Mouse (Mus musculus) small intestine, adult 2 months (tissue): ENCODE results near the gene Ankmy2. TPM values are rescaled to one million over a fixed set of nuclear protein-coding genes. Genes with fewer than 3 reads are reported as not detected.

Source experiments
- H3K27ac ChIP-seq: fragments of 200-500 bp; 2 replicates; pipeline ENCODE4 v1.5.1; 2012; ENCODE audit warnings: low read depth, low read length, control low read depth, inconsistent platforms; ENCODE audit not compliant: insufficient read depth
- H3K27me3 ChIP-seq: fragments of 200-500 bp; 2 replicates; pipeline ENCODE4 v1.6.1; 2012; ENCODE audit warnings: mild to moderate bottlenecking, moderate library complexity, low read length, inconsistent platforms; ENCODE audit not compliant: control insufficient read depth, insufficient read depth
- H3K36me3 ChIP-seq: fragments of 200-500 bp; 2 replicates; pipeline ENCODE4 v1.6.1; 2012; ENCODE audit warnings: mild to moderate bottlenecking, low read length, control low read depth, inconsistent platforms; ENCODE audit not compliant: control insufficient read depth, insufficient read depth
- H3K4me1 ChIP-seq: fragments of 200-500 bp; 2 replicates; pipeline ENCODE4 v1.6.1; 2012; ENCODE audit warnings: low read length, inconsistent platforms, mixed read lengths; ENCODE audit not compliant: control insufficient read depth, insufficient read depth, insufficient read length
- H3K4me3 ChIP-seq: fragments of 200-500 bp; 2 replicates; pipeline ENCODE4 v1.5.1; 2012; ENCODE audit warnings: low read depth, mild to moderate bottlenecking, control low read depth, inconsistent platforms, low read length, moderate library complexity
- CTCF ChIP-seq: fragments of 200-500 bp; IDR thresholded peaks from 2 replicates; pipeline ENCODE4 v1.5.1; 2012; ENCODE audit warnings: low read depth, mild to moderate bottlenecking, control low read depth, inconsistent platforms, low read length, moderate library complexity, mixed read lengths; ENCODE audit not compliant: insufficient replicate concordance, insufficient read length; ENCODE audit errors: extremely low read depth
- POLR2A ChIP-seq: fragments of 200-500 bp; IDR thresholded peaks from 2 replicates; pipeline ENCODE4 v1.6.1; 2012; ENCODE audit warnings: low read depth, mild to moderate bottlenecking, control low read depth, inconsistent platforms, low read length, moderate library complexity
- WGBS: fragments of 180-500 bp; shearing (Covaris S2); methylation state at CpG from one replicate; pipeline ENCODE4 v1.1.7; 2018; 5-methylcytosine and 5-hydroxymethylcytosine counted together
- polyA plus RNA-seq: library from polyadenylated mRNA; depleted of rRNA; stranded (reverse); fragments of >200 nt; gene quantifications from 2 replicates; pipeline ENCODE4 v1.2.3, GENCODE M21; 2012

Gene Ankmy2
- polyA plus RNA-seq, 1 experiment, result 5.5 TPM

DNA sequence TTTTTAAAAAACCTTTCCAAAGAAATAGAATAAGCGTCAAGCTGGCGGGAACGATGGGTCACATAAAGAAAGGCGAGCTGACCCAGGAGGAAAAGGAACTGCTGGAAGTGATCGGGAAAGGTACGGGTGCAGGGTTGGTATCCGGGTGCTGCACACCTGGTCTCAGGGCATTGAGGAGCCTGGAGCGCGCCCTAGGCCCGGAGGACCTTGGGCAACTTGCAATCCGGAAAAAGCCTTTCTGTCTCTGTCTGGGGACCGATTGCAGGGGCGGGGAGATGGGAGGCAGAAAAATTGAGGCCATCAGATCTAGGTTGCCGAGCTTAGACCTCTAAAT is 357 bp downstream of the Ankmy2 start:
- peak overlapping the region; percentile 97 for H3K4me3 ChIP-seq
- WGBS, result under 1% methylated on average over 14 of the region's 14 CpGs
- H3K4me1 ChIP-seq, result peaks cover 5% of the 10 kb centered on the region; the same call in 1 of the 2 replicates
- peak overlapping the region; percentile 90 for H3K27ac ChIP-seq
- H3K36me3 ChIP-seq, result no peaks in the 10 kb centered on the region
- TF ChIP-seq POLR2A (no peak; the same call in 1 of the 2 replicates), CTCF (no peak)
- no peaks in the 10 kb centered on the region for H3K27me3 ChIP-seq

- under 1% methylated on average over 26 of the region's 26 CpGs for WGBS
- TF ChIP-seq CTCF, result no peak
- 0 out of 2 replicates have a peak, but pooled peaks have one; percentile 18 for TF ChIP-seq POLR2A
- peak within 1 kb of the TSS; percentile 90 for H3K27ac ChIP-seq
- no peaks in the 10 kb centered on the region for H3K27me3 ChIP-seq
- peaks cover 2% of the 10 kb centered on the region; the same call in 1 of the 2 replicates for H3K36me3 ChIP-seq
- H3K4me1 ChIP-seq, result peaks cover 5% of the 10 kb centered on the region; the same call in 1 of the 2 replicates
- H3K4me3 ChIP-seq, result peak within 1 kb of the TSS; percentile 97
These were observed 859 bp downstream of the Ankmy2 start, which contains the start of gene Bzw2 for GRCm38 (mm10) chr12:36157638-36158308. Gene Bzw2 (minus strand): TSS chr12:36158080.

GRCm38 (mm10) chr12:36164126-36164791 is 7.3 kb downstream of the Ankmy2 start:
- peak overlapping the region; percentile 47; the same call in 1 of the 2 replicates for H3K27ac ChIP-seq
- TF ChIP-seq POLR2A (no peak), CTCF (no peak)
- WGBS, result 25% methylated on average over 7 of the region's 7 CpGs
- no peak overlapping the region for H3K4me3 ChIP-seq
- H3K27me3 ChIP-seq, result no peaks in the 10 kb centered on the region
- peaks cover 20% of the 10 kb centered on the region; the same call in 1 of the 2 replicates for H3K4me1 ChIP-seq
- H3K36me3 ChIP-seq, result peaks cover 6% of the 10 kb centered on the region; the same call in 1 of the 2 replicates

GRCm38 (mm10) chr12:36165299-36165698 is 8.4 kb downstream of the Ankmy2 start:
- WGBS, result 16% methylated on average over 1 of the region's 1 CpGs
- Histone ChIP-seq H3K4me1 (peaks cover 20% of the 10 kb centered on the region; the same call in 1 of the 2 replicates), H3K27me3 (no peaks in the 10 kb centered on the region), H3K36me3 (peaks cover 13% of the 10 kb centered on the region), H3K4me3 (no peak overlapping the region), H3K27ac (peak overlapping the region; percentile 93)
- TF ChIP-seq POLR2A (no peak), CTCF (no peak)

- Histone ChIP-seq H3K27me3 (no peaks in the 10 kb centered on the region), H3K4me3 (no peak overlapping the region), H3K4me1 (no peaks in the 10 kb centered on the region), H3K36me3 (peaks cover 47% of the 10 kb centered on the region), H3K27ac (no peak overlapping the region)
- WGBS, result 96% methylated on average over 5 of the region's 5 CpGs
- TF ChIP-seq CTCF, result no peak
- no peak for TF ChIP-seq POLR2A
These were observed 20.3 kb downstream of the Ankmy2 start for GRCm38 (mm10) chr12:36177227-36177626.

DNA sequence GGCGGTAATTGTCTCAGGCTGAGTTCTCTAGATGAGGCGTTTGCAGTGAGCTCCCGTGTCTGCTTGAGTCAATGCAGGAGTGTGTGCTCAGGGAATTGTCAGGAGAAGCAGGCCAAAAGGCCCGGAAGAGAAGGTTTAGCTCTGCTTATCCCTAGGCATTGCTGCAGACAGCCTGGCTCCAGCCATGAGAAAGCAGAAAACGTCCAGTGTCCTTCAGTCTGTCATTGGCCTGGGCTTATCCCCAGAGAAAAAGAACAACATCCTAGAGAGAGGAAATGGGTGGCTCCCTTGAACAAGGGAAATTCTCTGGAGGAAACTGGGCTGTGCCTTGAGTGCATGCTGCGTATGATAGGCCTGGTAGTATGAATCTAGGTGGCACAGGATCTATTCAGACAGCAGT is 25.7 kb downstream of the Ankmy2 start:
- Histone ChIP-seq H3K4me1 (peaks cover 6% of the 10 kb centered on the region; the same call in 1 of the 2 replicates), H3K36me3 (peaks cover 40% of the 10 kb centered on the region), H3K27me3 (no peaks in the 10 kb centered on the region), H3K27ac (no peak overlapping the region), H3K4me3 (no peak overlapping the region)
- 80% methylated on average over 6 of the region's 6 CpGs for WGBS
- no peak for TF ChIP-seq POLR2A
- TF ChIP-seq CTCF, result no peak

- no peak for TF ChIP-seq CTCF
- no peak for TF ChIP-seq POLR2A
- peak overlapping the region; percentile 55 for H3K27ac ChIP-seq
- H3K4me1 ChIP-seq, result peaks cover 7% of the 10 kb centered on the region; the same call in 1 of the 2 replicates
- no peaks in the 10 kb centered on the region for H3K27me3 ChIP-seq
- H3K36me3 ChIP-seq, result peaks cover 59% of the 10 kb centered on the region
- H3K4me3 ChIP-seq, result no peak overlapping the region
- WGBS, result 34% methylated on average over 6 of the region's 6 CpGs
These were observed 30.2 kb downstream of the Ankmy2 start for GRCm38 (mm10) chr12:36187081-36187480.
